ENCODE assay signal across 29 mouse cellular contexts in the genomic region with DNA sequence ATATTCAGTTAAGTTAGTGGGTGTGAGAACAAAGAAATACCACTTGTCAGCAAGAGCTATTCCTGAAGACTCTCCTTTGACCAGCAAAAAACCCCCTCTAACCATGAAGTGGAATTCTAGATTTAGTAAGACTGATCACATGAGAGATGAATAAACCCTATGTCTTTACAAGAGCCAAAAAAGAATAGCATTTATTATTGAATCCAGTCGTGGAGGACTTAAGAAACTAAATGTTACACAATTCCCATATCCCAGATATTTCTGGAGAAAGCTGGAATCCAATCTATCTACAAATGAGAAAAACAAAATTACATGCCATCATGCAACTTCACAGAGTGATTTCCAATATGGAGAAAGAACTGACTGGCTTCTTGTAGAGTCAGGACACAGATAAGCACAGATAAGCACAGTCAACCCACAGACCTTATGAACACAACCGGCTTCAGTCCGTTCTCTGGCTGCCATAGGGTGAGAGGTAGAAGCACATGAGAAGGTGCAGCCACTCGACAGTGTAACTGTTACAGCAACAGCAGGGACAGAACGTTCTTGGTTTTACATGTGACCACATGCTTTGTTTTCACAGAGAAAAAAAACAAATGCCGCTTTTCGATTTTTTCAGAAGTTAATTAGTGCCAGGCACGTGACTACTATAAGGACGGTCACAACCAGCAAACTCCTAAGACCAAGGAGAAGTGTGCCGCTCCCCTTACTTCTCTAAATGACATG. TPM values are rescaled to one million over a fixed set of nuclear protein-coding genes. Genes with fewer than 3 reads are reported as not detected.
DNase-seq lines count a peak whose midpoint lies in the region; ATAC-seq and TF ChIP-seq lines count a peak whose summit lies in the region.
"Had no signal": no experiment of that assay in that cellular context is flagged by ENCODE, and none has a peak within 500 bp of the region (broad histone marks: within the 10 kb centered on the region; RNA-seq: fewer than 3 reads in every experiment).

No protein-coding gene starts in this region.

- no peak overlapping the region for H3K4me3 ChIP-seq in embryonic facial prominence, embryonic 14.5 days (ENCODE audit: low read depth, low read length)
- H3K4me3 ChIP-seq in embryonic facial prominence, embryonic 10.5 days: no peak overlapping the region
- no peak overlapping the region for H3K4me3 ChIP-seq in liver, postnatal 0 days (ENCODE audit: low read depth, low read length)
- H3K4me3 ChIP-seq in liver, embryonic 11.5 days (ENCODE audit: low read depth, low read length): no peak overlapping the region
- no peak overlapping the region for H3K4me3 ChIP-seq in embryonic fibroblast, embryonic 13.5 days (ENCODE audit: insufficient read depth, low read length)
- H3K4me3 ChIP-seq: embryonic facial prominence, embryonic 13.5 days; heart, embryonic 13.5 days; hindbrain, embryonic 10.5 days; hindbrain, embryonic 15.5 days; limb, embryonic 10.5 days; limb, embryonic 15.5 days had no signal

- H3K27ac ChIP-seq in embryonic facial prominence, embryonic 14.5 days (replicated peaks; ENCODE audit: low read depth, low read length): no peak overlapping the region
- H3K27ac ChIP-seq in embryonic facial prominence, embryonic 10.5 days (replicated peaks): no peak overlapping the region
- no peak overlapping the region for H3K27ac ChIP-seq in liver, postnatal 0 days (ENCODE audit: low read depth)
- no peak overlapping the region for H3K27ac ChIP-seq in liver, embryonic 11.5 days (ENCODE audit: low read depth, low read length)
- H3K27ac ChIP-seq in embryonic fibroblast, embryonic 13.5 days (ENCODE audit: insufficient read depth, low read length): peak overlapping the region; percentile 89
- H3K27ac ChIP-seq: embryonic facial prominence, embryonic 13.5 days; heart, embryonic 13.5 days; hindbrain, embryonic 10.5 days; hindbrain, embryonic 15.5 days; limb, embryonic 10.5 days; limb, embryonic 15.5 days; liver, embryonic 14.5 days had no signal

- WGBS in embryonic facial prominence, embryonic 14.5 days: 60% methylated on average over 10 of the region's 10 CpGs
- 78% methylated on average over 10 of the region's 10 CpGs for WGBS in embryonic facial prominence, embryonic 10.5 days
- 63% methylated on average over 10 of the region's 10 CpGs for WGBS in liver, postnatal 0 days (ENCODE audit: insufficient replicate concordance)
- 65% methylated on average over 10 of the region's 10 CpGs for WGBS in liver, embryonic 11.5 days

- DNase-seq in embryonic facial prominence, embryonic 14.5 days (ENCODE audit: low spot score): peak; percentile 4
- no peak for DNase-seq in embryonic facial prominence, embryonic 10.5 days (ENCODE audit: low spot score)
- no peak for DNase-seq in liver, postnatal 0 days
- DNase-seq in liver, embryonic 11.5 days (ENCODE audit: low spot score): no peak
- DNase-seq in 3T3-L1 (ENCODE audit: low read depth, low spot score): peak; percentile 5
- DNase-seq in thymus, postnatal 0 days (ENCODE audit: low spot score): no peak
- DNase-seq in B cell, adult 2 months: no peak
- DNase-seq: adrenal gland, adult 8-10 months; cerebellum, adult 9-10 months; cerebellum, postnatal 36 days; embryo, embryonic 11 days; gastrocnemius, postnatal 14 days; heart, adult 18-20 months; heart, postnatal 10 days; kidney, adult 9 months; kidney, postnatal 10 days; layer of hippocampus, postnatal 36 days; midbrain, embryonic 14.5 days had no signal

- no peak overlapping the region for H3K4me2 ChIP-seq in embryonic facial prominence, embryonic 14.5 days (ENCODE audit: low read depth, low read length)
- no peak overlapping the region for H3K4me2 ChIP-seq in liver, postnatal 0 days (ENCODE audit: low read depth, low read length)
- no peak overlapping the region for H3K4me2 ChIP-seq in liver, embryonic 11.5 days
- H3K4me2 ChIP-seq: embryonic facial prominence, embryonic 13.5 days; heart, embryonic 13.5 days; hindbrain, embryonic 15.5 days; limb, embryonic 15.5 days had no signal

- no peaks in the 10 kb centered on the region; the same call in 1 of the 2 replicates for H3K4me1 ChIP-seq in embryonic facial prominence, embryonic 14.5 days (ENCODE audit: control insufficient read depth, insufficient read depth, low read length)
- H3K4me1 ChIP-seq in embryonic facial prominence, embryonic 10.5 days: peaks cover 3% of the 10 kb centered on the region; the same call in 1 of the 2 replicates
- H3K4me1 ChIP-seq in liver, postnatal 0 days (ENCODE audit: insufficient read depth): no peaks in the 10 kb centered on the region
- H3K4me1 ChIP-seq in liver, embryonic 11.5 days (replicated peaks; ENCODE audit: control insufficient read depth, insufficient read depth, low read length): no peaks in the 10 kb centered on the region
- peaks cover 6% of the 10 kb centered on the region; the same call in 1 of the 2 replicates for H3K4me1 ChIP-seq in embryonic fibroblast, embryonic 13.5 days (ENCODE audit: control insufficient read depth, insufficient read depth, low read length)
- H3K4me1 ChIP-seq: heart, embryonic 13.5 days; hindbrain, embryonic 15.5 days; limb, embryonic 15.5 days had no signal

- TF ChIP-seq POLR2A in embryonic fibroblast, embryonic 13.5 days (IDR thresholded peaks at IDR 0.05; ENCODE audit: low read depth, low read length): no peak

- H3K36me3 ChIP-seq in embryonic facial prominence, embryonic 14.5 days (ENCODE audit: control insufficient read depth, insufficient read depth, low read length): no peaks in the 10 kb centered on the region
- no peaks in the 10 kb centered on the region for H3K36me3 ChIP-seq in embryonic facial prominence, embryonic 10.5 days (replicated peaks)
- H3K36me3 ChIP-seq in liver, postnatal 0 days (replicated peaks; ENCODE audit: insufficient read depth, low read length): no peaks in the 10 kb centered on the region
- no peaks in the 10 kb centered on the region for H3K36me3 ChIP-seq in liver, embryonic 11.5 days (ENCODE audit: control insufficient read depth, insufficient read depth, low read length)
- H3K36me3 ChIP-seq: embryonic facial prominence, embryonic 13.5 days; heart, embryonic 13.5 days; hindbrain, embryonic 15.5 days; limb, embryonic 10.5 days; limb, embryonic 15.5 days had no signal

- no peak for ATAC-seq in embryonic facial prominence, embryonic 14.5 days (ENCODE audit: low read depth)
- ATAC-seq in liver, postnatal 0 days: peak; percentile 65; the same call in 1 of the 2 replicates
- no peak for ATAC-seq in liver, embryonic 11.5 days (replicated peaks; ENCODE audit: low FRiP score)
- ATAC-seq: forebrain, embryonic 14.5 days; inflammation-experienced regulatory T-cells, adult 6 months had no signal

- no peak for TF ChIP-seq EP300 in liver, postnatal 0 days (IDR thresholded peaks at IDR 0.05; ENCODE audit: low read depth)

- no peak overlapping the region for H3K9ac ChIP-seq in embryonic facial prominence, embryonic 14.5 days (ENCODE audit: low read depth, low read length)
- no peak overlapping the region for H3K9ac ChIP-seq in liver, postnatal 0 days (replicated peaks)
- no peak overlapping the region for H3K9ac ChIP-seq in liver, embryonic 11.5 days (ENCODE audit: low read depth, low read length)
- H3K9ac ChIP-seq: embryonic facial prominence, embryonic 13.5 days; heart, embryonic 13.5 days; hindbrain, embryonic 15.5 days; limb, embryonic 15.5 days; liver, embryonic 14.5 days had no signal

- H3K9me3 ChIP-seq in embryonic facial prominence, embryonic 14.5 days (ENCODE audit: control insufficient read depth, low read length): no peaks in the 10 kb centered on the region
- no peaks in the 10 kb centered on the region for H3K9me3 ChIP-seq in embryonic facial prominence, embryonic 10.5 days
- H3K9me3 ChIP-seq in liver, postnatal 0 days (ENCODE audit: low read length): no peaks in the 10 kb centered on the region
- no peaks in the 10 kb centered on the region for H3K9me3 ChIP-seq in liver, embryonic 11.5 days (ENCODE audit: control insufficient read depth, low read length)
- H3K9me3 ChIP-seq: embryonic facial prominence, embryonic 13.5 days; heart, embryonic 13.5 days; hindbrain, embryonic 15.5 days; limb, embryonic 10.5 days; limb, embryonic 15.5 days had no signal

- no peaks in the 10 kb centered on the region for H3K27me3 ChIP-seq in embryonic facial prominence, embryonic 14.5 days (replicated peaks; ENCODE audit: control insufficient read depth, insufficient read depth, low read length)
- H3K27me3 ChIP-seq in embryonic facial prominence, embryonic 10.5 days (replicated peaks; ENCODE audit: low read depth, poor library complexity, severe bottlenecking): no peaks in the 10 kb centered on the region
- H3K27me3 ChIP-seq in liver, postnatal 0 days (ENCODE audit: insufficient read depth, low read length): no peaks in the 10 kb centered on the region
- H3K27me3 ChIP-seq in liver, embryonic 11.5 days (replicated peaks; ENCODE audit: control insufficient read depth, insufficient read depth, low read length): no peaks in the 10 kb centered on the region
- H3K27me3 ChIP-seq: embryonic facial prominence, embryonic 13.5 days; hindbrain, embryonic 15.5 days; limb, embryonic 15.5 days had no signal

- no peak for TF ChIP-seq CTCF in liver, postnatal 0 days (IDR thresholded peaks at IDR 0.05; ENCODE audit: low read depth)
- no peak for TF ChIP-seq CTCF in embryonic fibroblast, embryonic 13.5 days (IDR thresholded peaks at IDR 0.05; ENCODE audit: borderline replicate concordance, insufficient read depth, low read length)

RNA-seq across cellular contexts. Expression of a gene that starts 31.3 kb away (rescaled TPM):
- 0.96 and 1.0 TPM in 2 replicates for polyA plus RNA-seq in embryonic facial prominence, embryonic 14.5 days (2014; fragmentation: Nextera tagmentation; extraction: Ambion mirVana)
- polyA plus RNA-seq in embryonic facial prominence, embryonic 10.5 days (2016; fragmentation: Nextera tagmentation; extraction: Ambion mirVana): 1.7 and 3.1 TPM in 2 replicates
- polyA plus RNA-seq in liver, postnatal 0 days (2015; fragmentation: Nextera tagmentation; extraction: Ambion mirVana): 0.11 and 0.21 TPM in 2 replicates
- 0.29 and 0.81 TPM in 2 replicates for polyA plus RNA-seq in liver, embryonic 11.5 days (2014; fragmentation: Nextera tagmentation; extraction: Ambion mirVana)
- 0.92 and 0.93 TPM in 2 replicates for polyA plus RNA-seq in embryonic fibroblast, embryonic 13.5 days (2011; ENCODE audit: insufficient read length, low read depth, missing spikeins)
- 0.93 and 1.4 TPM in 2 replicates for polyA plus RNA-seq in thymus, postnatal 0 days (2015; fragmentation: Nextera tagmentation; extraction: Ambion mirVana)
- polyA plus RNA-seq: heart, embryonic 13.5 days; inflammation-experienced regulatory T-cells, adult 6 months; large intestine, adult 2 months had no signal

Comparison
In these comparisons a context has a peak if more than half of its experiments do, and no peak if none do; other contexts are left out.
1. DNase-seq: peak in embryonic facial prominence, embryonic 14.5 days (single experiment) and 3T3-L1 (single experiment); none in embryonic facial prominence, embryonic 10.5 days (single experiment), liver, postnatal 0 days (single experiment), liver, embryonic 11.5 days (single experiment), thymus, postnatal 0 days (single experiment) and B cell, adult 2 months (0 of 2).